Mouse (Mus musculus) hindbrain, embryonic 11.5 days (tissue): ENCODE results near the gene Mas1. TPM values are rescaled to one million over a fixed set of nuclear protein-coding genes. Genes with fewer than 3 reads are reported as not detected.

Experiments
- ATAC-seq: fragments of 200-750 bp; cut with Nextera tagmentation; 2 replicates; pipeline ENCODE4 v1.8.0; 2017; ENCODE audit warnings: mild to moderate bottlenecking, moderate TSS enrichment, moderate library complexity; ENCODE audit not compliant: low FRiP score
- DNase-seq: peaks from one replicate; pipeline ENCODE4 v3.0.0-alpha.2; 2015; ENCODE audit warnings: low spot score
- H3K27ac ChIP-seq: fragments of 300-500 bp; sonication (generic); 2 replicates; pipeline ENCODE4 v1.5.1; 2014; ENCODE audit warnings: mild to moderate bottlenecking, low read depth, low read length
- H3K27me3 ChIP-seq: fragments of 300-500 bp; sonication (generic); 2 replicates; pipeline ENCODE4 v1.6.1; 2014; ENCODE audit warnings: mild to moderate bottlenecking, low read length, moderate library complexity, mixed read lengths; ENCODE audit not compliant: control insufficient read depth, insufficient read depth
- H3K36me3 ChIP-seq: fragments of 300-500 bp; sonication (generic); 2 replicates; pipeline ENCODE4 v1.6.1; 2014; ENCODE audit warnings: mild to moderate bottlenecking, low read length, moderate library complexity, mixed read lengths; ENCODE audit not compliant: control insufficient read depth, insufficient read depth
- H3K4me1 ChIP-seq: fragments of 300-500 bp; sonication (generic); replicated peaks from 2 replicates; pipeline ENCODE4 v1.6.1; 2014; ENCODE audit warnings: low read length, mixed read lengths; ENCODE audit not compliant: control insufficient read depth, insufficient read depth
- H3K4me2 ChIP-seq: fragments of 300-500 bp; sonication (generic); replicated peaks from 2 replicates; pipeline ENCODE4 v1.6.1; 2014; ENCODE audit warnings: mild to moderate bottlenecking, low read depth, low read length
- H3K4me3 ChIP-seq: fragments of 300-500 bp; sonication (generic); 2 replicates; pipeline ENCODE4 v1.5.1; 2014; ENCODE audit warnings: low read depth, low read length
- H3K9ac ChIP-seq: fragments of 300-500 bp; sonication (generic); 2 replicates; pipeline ENCODE4 v1.6.1; 2014; ENCODE audit warnings: low read depth, low read length
- H3K9me3 ChIP-seq: fragments of 300-500 bp; sonication (generic); 2 replicates; pipeline ENCODE4 v1.6.1; 2016; ENCODE audit warnings: low read length; ENCODE audit not compliant: control insufficient read depth
- WGBS: fragments of 180-500 bp; shearing (Covaris S2); extraction: QIAGEN DNeasy Blood & Tissue Kit; methylation state at CpG from one replicate; pipeline ENCODE4 v1.1.7; 2014; 5-methylcytosine and 5-hydroxymethylcytosine counted together
- polyA plus RNA-seq: library from polyadenylated mRNA; unstranded; fragments of >200 nt; fragmentation: Nextera tagmentation; extraction: Ambion mirVana; gene quantifications from 2 replicates; pipeline ENCODE4 v1.2.1, GENCODE M21; 2014

Gene Mas1
- polyA plus RNA-seq, 1 experiment from 2014 or later, result 0.14 TPM

DNA sequence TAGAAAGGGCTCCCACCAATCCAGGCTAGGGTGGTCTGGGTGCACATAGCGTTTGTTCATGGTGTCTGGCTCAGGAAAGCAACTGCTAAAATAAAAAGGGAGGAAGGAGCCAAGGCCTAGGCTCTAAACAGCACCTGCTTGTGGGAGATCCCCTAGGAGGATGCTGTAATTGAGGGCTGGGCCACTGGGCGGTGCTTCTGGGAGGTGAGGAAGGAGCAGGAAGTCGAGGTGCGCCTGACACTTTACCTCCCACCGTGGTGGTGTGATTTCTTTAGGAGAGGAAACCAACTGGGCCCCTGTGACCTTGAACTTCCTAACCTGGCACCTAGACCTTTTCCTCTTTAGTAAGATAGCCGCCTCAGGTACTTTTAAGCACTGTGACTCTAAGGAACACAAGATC, 18.7 kb upstream of the Mas1 start:
- WGBS, result 41% methylated on average over 6 of the region's 6 CpGs

DNA sequence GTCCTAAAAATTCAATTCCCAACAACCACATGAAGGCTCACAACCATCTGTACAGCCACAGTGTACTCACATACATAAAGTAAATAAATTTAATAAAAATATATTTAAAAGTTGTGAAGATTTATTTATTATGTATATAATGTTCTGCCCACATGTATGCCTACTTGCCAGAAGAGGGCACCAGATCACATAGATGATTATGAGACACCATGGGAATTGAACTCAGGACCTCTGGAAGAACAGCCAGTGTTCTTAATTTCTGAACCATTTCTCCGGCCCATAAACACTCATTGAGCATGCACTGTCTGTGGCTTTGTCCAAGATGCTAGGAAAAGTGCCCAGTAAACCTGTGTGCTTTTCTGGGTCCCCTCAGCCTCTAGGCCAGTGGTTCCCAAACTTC, 13.3 kb upstream of the Mas1 start:
- Histone ChIP-seq H3K27me3 (no peaks in the 10 kb centered on the region), H3K4me1 (no peaks in the 10 kb centered on the region), H3K27ac (no peak overlapping the region), H3K9ac (no peak overlapping the region), H3K36me3 (no peaks in the 10 kb centered on the region), H3K4me2 (no peak overlapping the region), H3K9me3 (no peaks in the 10 kb centered on the region), H3K4me3 (no peak overlapping the region)
- no peak for DNase-seq
- 96% methylated on average over 1 of the region's 1 CpGs for WGBS
- ATAC-seq, result no peak

More for the DNA sequence above, 18.7 kb upstream of the Mas1 start:
- H3K4me1 ChIP-seq, result no peaks in the 10 kb centered on the region
- H3K36me3 ChIP-seq, result no peaks in the 10 kb centered on the region; the same call in 1 of the 2 replicates
- ATAC-seq (no peak), DNase-seq (no peak)
- H3K9ac ChIP-seq, result no peak overlapping the region
- no peak overlapping the region for H3K4me2 ChIP-seq
- no peaks in the 10 kb centered on the region for H3K9me3 ChIP-seq
- H3K27me3 ChIP-seq, result no peaks in the 10 kb centered on the region
- no peak overlapping the region for H3K27ac ChIP-seq
- no peak overlapping the region for H3K4me3 ChIP-seq

DNA sequence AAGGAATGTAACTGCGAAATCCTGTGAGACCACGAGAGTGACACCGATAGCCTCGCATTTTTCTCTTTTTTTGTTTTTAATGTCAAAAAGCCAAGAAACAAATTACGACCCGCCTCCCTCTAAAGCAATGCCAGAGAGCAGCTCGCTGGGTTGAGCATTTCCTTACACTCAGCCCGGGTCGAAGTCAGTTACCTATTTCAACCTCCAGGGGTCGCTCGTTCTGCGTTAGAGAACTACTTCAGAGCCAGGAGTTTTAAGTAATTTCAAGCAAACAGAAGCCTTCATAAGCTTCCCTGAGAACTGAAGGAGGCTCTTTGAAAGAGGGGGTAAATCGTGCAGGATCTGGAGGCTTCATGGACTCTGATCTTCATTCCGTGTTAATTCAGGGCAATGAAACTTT, 12.2 kb upstream of the Mas1 start:
- no peaks in the 10 kb centered on the region for H3K36me3 ChIP-seq
- no peak overlapping the region for H3K9ac ChIP-seq
- peak; percentile 91 for DNase-seq
- no peaks in the 10 kb centered on the region for H3K9me3 ChIP-seq
- ATAC-seq, result no peak
- H3K27ac ChIP-seq, result no peak overlapping the region
- 5% methylated on average over 14 of the region's 14 CpGs for WGBS
- H3K4me3 ChIP-seq, result no peak overlapping the region
- H3K4me1 ChIP-seq, result no peaks in the 10 kb centered on the region
- no peak overlapping the region; the same call in 1 of the 2 replicates for H3K4me2 ChIP-seq
- H3K27me3 ChIP-seq, result no peaks in the 10 kb centered on the region

DNA sequence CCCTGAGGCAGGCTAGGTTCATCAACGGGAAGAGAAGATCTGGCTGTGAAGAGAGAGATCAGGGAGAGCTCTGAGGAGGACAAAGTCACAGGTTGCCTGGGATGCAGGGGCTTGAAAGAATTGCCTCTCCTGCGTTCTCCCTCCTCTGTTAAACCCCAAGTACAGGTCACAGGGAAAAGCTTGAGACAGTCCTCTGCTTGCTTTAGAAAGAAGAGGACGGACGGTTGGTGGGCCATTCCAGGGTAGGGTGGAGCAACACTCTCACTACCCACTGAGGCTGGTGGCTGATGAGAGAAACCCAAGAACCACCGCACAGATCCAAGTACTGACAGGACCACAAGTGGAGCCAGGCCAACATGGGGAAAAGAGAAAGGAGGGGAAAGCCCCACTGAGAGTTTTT, 7.8 kb upstream of the Mas1 start, which contains the start of gene Mrgprh:
Gene Mrgprh, plus strand, starts transcription at position 301 of the 400 bp plus-strand sequence.
- ATAC-seq (no peak), DNase-seq (no peak)
- H3K4me1 ChIP-seq, result no peaks in the 10 kb centered on the region
- no peak within 1 kb of the TSS for H3K4me3 ChIP-seq
- no peak within 1 kb of the TSS for H3K4me2 ChIP-seq
- no peaks in the 10 kb centered on the region for H3K27me3 ChIP-seq
- H3K36me3 ChIP-seq, result no peaks in the 10 kb centered on the region
- no peak within 1 kb of the TSS for H3K9ac ChIP-seq
- WGBS, result 86% methylated on average over 5 of the region's 5 CpGs
- H3K9me3 ChIP-seq, result no peaks in the 10 kb centered on the region
- H3K27ac ChIP-seq, result no peak within 1 kb of the TSS

DNA sequence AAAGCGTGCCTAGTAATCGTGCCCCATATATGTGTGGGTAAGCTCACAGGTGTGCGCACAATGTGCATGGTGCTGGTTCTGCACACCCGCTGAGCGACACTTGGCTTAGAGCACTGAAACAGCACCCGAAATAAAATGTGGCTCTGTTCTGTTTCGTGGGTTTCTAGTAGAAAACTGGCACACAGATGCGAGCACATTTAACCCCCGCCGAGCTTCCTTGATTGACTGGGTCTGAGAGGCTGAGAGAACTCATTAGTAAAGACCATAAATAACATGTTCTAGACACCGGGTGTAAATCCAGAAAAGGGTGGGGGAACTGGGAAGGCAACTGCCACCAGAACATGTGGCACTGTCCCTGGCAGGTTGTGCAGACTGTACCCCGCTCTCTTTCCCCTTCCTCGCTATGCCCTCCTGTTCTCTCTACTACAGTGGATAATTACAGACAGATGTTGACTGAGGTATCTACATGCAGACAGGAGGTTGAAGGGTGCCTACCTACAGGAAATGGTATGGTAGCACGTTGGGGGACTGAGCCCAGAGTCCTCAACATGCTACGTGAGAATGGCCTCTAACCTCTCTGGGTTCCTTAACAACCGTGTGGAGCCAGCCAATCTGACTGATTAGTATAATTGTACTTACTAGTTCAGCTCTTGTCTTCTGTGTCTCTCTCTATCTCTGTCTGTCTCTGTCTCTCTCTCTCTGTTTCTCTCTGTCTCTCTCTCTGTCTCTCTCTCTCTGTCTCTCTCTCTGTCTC, 4.5 kb upstream of the Mas1 start:
- ATAC-seq, result no peak
- DNase-seq, result no peak

DNA sequence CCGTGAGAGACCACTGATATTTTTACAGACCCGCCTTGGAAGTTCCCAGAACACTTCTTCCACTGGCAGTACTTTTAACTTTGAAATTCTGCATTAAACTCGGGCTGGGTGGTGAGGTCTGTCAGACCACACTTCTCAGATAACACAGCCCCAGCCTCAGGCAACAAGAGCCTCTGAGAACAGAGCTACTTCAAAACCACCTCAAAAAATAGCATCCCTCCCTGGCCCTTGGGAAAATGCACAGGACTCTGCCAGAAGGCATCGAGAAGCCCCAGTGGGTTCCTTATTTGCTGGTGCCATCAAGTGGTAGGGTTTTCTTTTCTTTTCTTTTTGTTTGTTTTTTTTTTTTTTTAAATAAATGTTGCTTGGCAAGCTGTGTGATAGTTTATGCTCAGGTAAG, 697 bp upstream of the Mas1 start:
- Histone ChIP-seq H3K4me3 (no peak overlapping the region), H3K36me3 (no peaks in the 10 kb centered on the region), H3K27ac (no peak overlapping the region), H3K27me3 (no peaks in the 10 kb centered on the region), H3K9ac (no peak overlapping the region), H3K9me3 (no peaks in the 10 kb centered on the region), H3K4me1 (no peaks in the 10 kb centered on the region), H3K4me2 (no peak overlapping the region)
- 40% methylated on average over 4 of the region's 4 CpGs for WGBS
- no peak for DNase-seq
- no peak for ATAC-seq

More for the DNA sequence above, 4.5 kb upstream of the Mas1 start:
- Histone ChIP-seq H3K4me3 (no peak overlapping the region), H3K4me2 (no peak overlapping the region), H3K36me3 (no peaks in the 10 kb centered on the region), H3K27ac (no peak overlapping the region), H3K9me3 (no peaks in the 10 kb centered on the region), H3K27me3 (no peaks in the 10 kb centered on the region), H3K4me1 (no peaks in the 10 kb centered on the region), H3K9ac (no peak overlapping the region)
- 74% methylated on average over 16 of the region's 16 CpGs for WGBS

DNA sequence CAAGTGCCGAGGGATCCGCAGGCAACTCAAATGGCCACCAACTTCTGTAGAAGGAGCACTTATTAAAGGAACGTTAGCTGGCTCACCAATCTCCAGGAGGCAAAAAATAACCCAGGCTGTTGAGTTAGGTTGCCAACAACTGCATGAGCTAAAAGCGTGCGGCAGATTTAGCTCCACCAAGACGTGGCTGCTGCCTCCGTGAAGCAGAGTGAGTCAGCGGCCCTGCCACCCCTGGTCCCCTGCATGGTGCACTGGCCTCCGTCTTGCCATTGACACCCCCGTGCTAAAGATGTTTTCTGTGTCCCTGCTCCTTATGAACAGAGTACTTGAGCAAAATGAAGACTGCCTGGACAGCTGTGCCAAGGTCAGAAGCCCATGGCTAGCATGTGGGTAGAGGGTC, 1.1 kb downstream of the Mas1 start:
- no peaks in the 10 kb centered on the region for H3K36me3 ChIP-seq
- no peaks in the 10 kb centered on the region for H3K9me3 ChIP-seq
- WGBS, result 88% methylated on average over 10 of the region's 10 CpGs
- ATAC-seq (no peak), DNase-seq (no peak)
- no peaks in the 10 kb centered on the region for H3K27me3 ChIP-seq
- no peaks in the 10 kb centered on the region for H3K4me1 ChIP-seq
- H3K4me3 ChIP-seq, result no peak overlapping the region
- H3K27ac ChIP-seq, result no peak overlapping the region
- no peak overlapping the region for H3K4me2 ChIP-seq
- no peak overlapping the region for H3K9ac ChIP-seq

DNA sequence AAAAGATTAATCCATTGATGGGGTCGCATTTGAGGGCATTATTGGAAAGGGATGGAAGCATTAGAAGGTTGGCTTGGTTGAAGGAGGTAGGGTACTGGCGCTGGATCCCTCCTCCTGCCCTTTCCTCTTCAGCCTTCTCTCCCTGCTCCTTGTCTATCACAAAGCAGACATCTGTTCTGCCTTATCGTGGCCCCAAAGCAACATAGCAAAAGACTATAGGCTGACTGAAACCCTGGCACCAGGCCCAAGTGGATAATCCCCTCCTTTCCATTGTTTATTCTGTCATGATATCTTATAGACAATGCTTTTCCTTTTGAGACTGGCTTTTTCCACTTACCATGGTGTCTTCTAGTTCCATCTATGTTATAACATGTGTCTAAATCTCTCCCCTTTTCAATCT, 2.5 kb downstream of the Mas1 start:
- no peaks in the 10 kb centered on the region for H3K4me1 ChIP-seq
- no peak overlapping the region for H3K4me2 ChIP-seq
- DNase-seq (no peak), ATAC-seq (no peak)
- no peaks in the 10 kb centered on the region for H3K36me3 ChIP-seq
- no peak overlapping the region for H3K27ac ChIP-seq
- H3K4me3 ChIP-seq, result no peak overlapping the region
- no peaks in the 10 kb centered on the region for H3K9me3 ChIP-seq
- 73% methylated on average over 3 of the region's 3 CpGs for WGBS
- H3K27me3 ChIP-seq, result no peaks in the 10 kb centered on the region
- H3K9ac ChIP-seq, result no peak overlapping the region

DNA sequence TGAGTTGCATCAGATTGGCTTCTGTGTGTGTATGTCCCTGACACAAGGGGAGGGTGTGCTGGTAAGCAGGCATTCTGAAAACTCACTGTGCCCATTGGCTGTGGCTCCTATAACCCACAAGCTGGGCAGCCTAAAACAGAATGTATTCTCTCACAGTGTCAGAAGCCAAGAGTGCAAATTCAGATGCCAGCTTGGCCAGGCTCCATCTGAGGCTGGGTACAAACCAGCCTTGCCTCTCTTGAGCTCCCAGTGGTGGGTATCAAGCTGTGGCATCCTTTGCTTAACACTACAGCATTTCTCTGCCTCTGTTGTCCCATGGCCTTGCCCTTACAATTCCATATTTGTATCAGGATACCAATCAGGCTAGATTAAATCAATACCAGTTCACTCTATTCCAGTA, 3.8 kb downstream of the Mas1 start:
- Histone ChIP-seq H3K4me3 (no peak overlapping the region), H3K27me3 (no peaks in the 10 kb centered on the region), H3K27ac (no peak overlapping the region), H3K4me1 (no peaks in the 10 kb centered on the region), H3K9ac (no peak overlapping the region), H3K9me3 (no peaks in the 10 kb centered on the region), H3K4me2 (no peak overlapping the region), H3K36me3 (no peaks in the 10 kb centered on the region)
- no peak for ATAC-seq
- DNase-seq, result no peak
